Mouse (Mus musculus) left cerebral cortex, postnatal 4 days (tissue): ENCODE results near the gene Dusp5. TPM values are rescaled to one million over a fixed set of nuclear protein-coding genes. Genes with fewer than 3 reads are reported as not detected.
"Not testable (repeated sequence)": the region's sequence is repeated elsewhere in the genome, so short reads cannot be mapped to it uniquely, and the experiment has no call there.

Experiments
- DNase-seq: peaks from one replicate; pipeline ENCODE4 v3.0.0-alpha.2; 2022
- intact Hi-C: fragments of 180-260 bp; cut with DNase I; formaldehyde crosslinking; loops from one replicate; pipeline ENCODE4 v1.15.1; 2025
- total RNA-seq, 2 experiments: library from RNA; stranded (reverse); gene quantifications; 2 replicates each; pipeline ENCODE4 v1.2.3; 2021

Dusp5 gene
- total RNA-seq, 2 experiments from 2014 or later: 2.7 to 4.3 TPM

GRCm38 (mm10) chr19:53574131-53574530 is 45.2 kb downstream of the Dusp5 start:
- no peak for DNase-seq
- intact Hi-C loops: no loop called here

GRCm38 (mm10) chr19:53574546-53574945 is 45.6 kb downstream of the Dusp5 start:
- intact Hi-C loops: no loop called here
- DNase-seq: no peak

GRCm38 (mm10) chr19:53575296-53576010 is 46.5 kb downstream of the Dusp5 start:
- DNase-seq: no peak
- intact Hi-C loops: no loop called here

- intact Hi-C loops: no loop called here
- no peak for DNase-seq
Measured at GRCm38 (mm10) chr19:53576061-53576460, 47.2 kb downstream of the Dusp5 start.

- intact Hi-C loops: no loop called here
- DNase-seq: no peak
Measured at GRCm38 (mm10) chr19:53577025-53577800, 48.3 kb downstream of the Dusp5 start.

GRCm38 (mm10) chr19:53578597-53579252 is 49.8 kb downstream of the Dusp5 start:
- intact Hi-C loops: loop anchor here (1.0 kb wide), 1 partner anchor 183 kb away; no protein-coding TSS in a partner anchor
- peak; percentile 58 for DNase-seq

- intact Hi-C loops: not testable (repeated sequence)
Measured at GRCm38 (mm10) chr19:53580271-53580670, 51.4 kb downstream of the Dusp5 start.

GRCm38 (mm10) chr19:53587686-53588085 is 58.8 kb downstream of the Dusp5 start:
- DNase-seq, intact Hi-C loops: not testable (repeated sequence)

More at GRCm38 (mm10) chr19:53580271-53580670, 51.4 kb downstream of the Dusp5 start:
- not testable (repeated sequence) for DNase-seq

- intact Hi-C loops, DNase-seq: not testable (repeated sequence)
Measured at GRCm38 (mm10) chr19:53588968-53589367, 60.1 kb downstream of the Dusp5 start, which contains the start of gene Nutf2-ps1. TSS of gene Nutf2-ps1 (minus strand) at chr19:53589068.

Other genes with a start within 250 kb of the Dusp5 start
- 10 to 100 TPM; 32.5 to 34.7 TPM for gene Mxi1, start 218.6 kb upstream of the Dusp5 start, total RNA-seq
- gene Gm10197, start 157.3 kb upstream of the Dusp5 start, total RNA-seq: not detected
- gene Smndc1, start 138.5 kb upstream of the Dusp5 start, total RNA-seq: 10 to 100 TPM; 38.6 to 45.1 TPM
- 10 to 100 TPM; 67.0 to 78.7 TPM for gene Nutf2-ps1, start 60.0 kb downstream of the Dusp5 start, total RNA-seq
- 10 to 100 TPM; 52.0 to 56.2 TPM for gene Smc3, start 71.3 kb downstream of the Dusp5 start, total RNA-seq
- gene Rbm20, start 148.2 kb downstream of the Dusp5 start, total RNA-seq: 1 to 10 TPM; 1.0 to 2.6 TPM